Mouse (Mus musculus) neural tube, embryonic 14.5 days (tissue): ENCODE measurements at regions not wholly inside any gene's neighbourhood (a gene's known extent, or its start where the extent isn't known, plus 50 kb on each side); places are given as distances from the start of the nearest gene placed in this dataset.
"Not testable (repeated sequence)": the region's sequence is repeated elsewhere in the genome, so short reads cannot be mapped to it uniquely, and the experiment has no call there.

Experiments used
- ATAC-seq: fragments of 200-750 bp; cut with Nextera tagmentation; 2 replicates; pipeline ENCODE4 v1.8.0; 2017; ENCODE audit warnings: low read depth, mild to moderate bottlenecking, moderate TSS enrichment, moderate library complexity
- H3K27ac ChIP-seq: fragments of 300-500 bp; sonication (generic); 2 replicates; pipeline ENCODE4 v1.5.1; 2014; ENCODE audit warnings: low read depth, mild to moderate bottlenecking, control low read depth, low read length, moderate library complexity, mixed read lengths
- H3K27me3 ChIP-seq: fragments of 300-500 bp; sonication (generic); 2 replicates; pipeline ENCODE4 v1.6.1; 2014; ENCODE audit warnings: low read length; ENCODE audit not compliant: control insufficient read depth, insufficient read depth
- H3K36me3 ChIP-seq: fragments of 300-500 bp; sonication (generic); 2 replicates; pipeline ENCODE4 v1.6.1; 2014; ENCODE audit warnings: low read length, mixed read lengths; ENCODE audit not compliant: control insufficient read depth, insufficient read depth
- H3K4me1 ChIP-seq: fragments of 300-500 bp; sonication (generic); 2 replicates; pipeline ENCODE4 v1.6.1; 2014; ENCODE audit warnings: low read length; ENCODE audit not compliant: control insufficient read depth, insufficient read depth
- H3K4me2 ChIP-seq: fragments of 300-500 bp; sonication (generic); 2 replicates; pipeline ENCODE4 v1.6.1; 2014; ENCODE audit warnings: mild to moderate bottlenecking, low read depth, low read length, control low read depth
- H3K4me3 ChIP-seq: fragments of 300-500 bp; sonication (generic); 2 replicates; pipeline ENCODE4 v1.5.1; 2014; ENCODE audit warnings: low read depth, low read length, control low read depth, mixed read lengths
- H3K9ac ChIP-seq: fragments of 300-500 bp; sonication (generic); replicated peaks from 2 replicates; pipeline ENCODE4 v1.6.1; 2014; ENCODE audit warnings: low read depth, mild to moderate bottlenecking, control low read depth, low read length, mixed read lengths
- H3K9me3 ChIP-seq: fragments of 300-500 bp; sonication (generic); 2 replicates; pipeline ENCODE4 v1.6.1; 2016; ENCODE audit warnings: low read length; ENCODE audit not compliant: control insufficient read depth
- WGBS: fragments of 180-500 bp; shearing (Covaris S2); extraction: QIAGEN DNeasy Blood & Tissue Kit; methylation state at CpG from one replicate; pipeline ENCODE4 v1.1.7; 2014; 5-methylcytosine and 5-hydroxymethylcytosine counted together

DNA sequence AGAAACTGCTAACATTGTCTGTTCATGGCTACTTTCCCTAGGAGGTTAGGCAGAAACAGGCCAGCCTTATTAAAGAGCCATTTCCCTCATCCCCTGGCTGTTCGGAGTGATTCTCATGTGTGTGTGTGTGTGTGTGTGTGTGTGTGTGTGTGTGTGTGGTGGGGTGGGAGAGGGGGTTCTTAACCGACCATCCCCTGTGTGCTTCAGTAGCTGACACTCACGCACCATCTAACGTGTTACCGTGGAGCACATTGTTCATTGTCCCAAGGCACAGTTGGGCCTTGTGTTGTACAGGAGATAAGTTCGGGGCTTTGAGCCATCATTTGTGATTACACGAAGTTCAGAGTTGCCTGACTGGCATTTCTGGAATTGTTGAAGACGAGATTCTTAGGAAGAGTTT is 97.8 kb upstream of the Arl4c start:
- no peak for ATAC-seq
- Histone ChIP-seq H3K4me2 (no peak overlapping the region), H3K27me3 (no peaks in the 10 kb centered on the region), H3K36me3 (no peaks in the 10 kb centered on the region), H3K27ac (no peak overlapping the region), H3K9me3 (no peaks in the 10 kb centered on the region), H3K4me1 (no peaks in the 10 kb centered on the region; the same call in 1 of the 2 replicates), H3K9ac (no peak overlapping the region), H3K4me3 (no peak overlapping the region)
- WGBS = 24% methylated on average over 8 of the region's 8 CpGs

DNA sequence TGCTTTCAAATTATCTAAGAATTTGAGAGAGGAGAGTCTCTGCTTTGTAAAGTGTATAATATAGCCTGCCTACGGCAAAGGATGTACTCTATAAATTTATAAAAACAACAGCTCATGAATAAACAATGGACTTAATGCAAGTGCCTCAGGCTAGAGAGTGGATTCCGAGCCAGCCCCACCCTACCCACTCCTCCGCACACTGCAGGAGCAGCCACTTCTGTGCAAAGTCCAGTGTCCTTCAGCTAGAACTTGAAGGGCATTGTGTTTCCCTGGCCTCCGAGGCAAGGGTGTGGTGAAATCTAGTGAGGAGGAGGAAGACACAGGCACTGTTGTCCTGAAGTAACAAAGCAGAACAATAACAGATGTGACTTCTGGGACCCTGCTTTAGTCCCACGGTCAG is 98.4 kb upstream of the Arl4c start:
- Histone ChIP-seq H3K4me3 (no peak overlapping the region), H3K4me2 (no peak overlapping the region), H3K4me1 (no peaks in the 10 kb centered on the region; the same call in 1 of the 2 replicates), H3K36me3 (no peaks in the 10 kb centered on the region), H3K9me3 (no peaks in the 10 kb centered on the region), H3K27ac (no peak overlapping the region), H3K9ac (no peak overlapping the region), H3K27me3 (no peaks in the 10 kb centered on the region)
- ATAC-seq = no peak
- 24% methylated on average over 5 of the region's 5 CpGs for WGBS

DNA sequence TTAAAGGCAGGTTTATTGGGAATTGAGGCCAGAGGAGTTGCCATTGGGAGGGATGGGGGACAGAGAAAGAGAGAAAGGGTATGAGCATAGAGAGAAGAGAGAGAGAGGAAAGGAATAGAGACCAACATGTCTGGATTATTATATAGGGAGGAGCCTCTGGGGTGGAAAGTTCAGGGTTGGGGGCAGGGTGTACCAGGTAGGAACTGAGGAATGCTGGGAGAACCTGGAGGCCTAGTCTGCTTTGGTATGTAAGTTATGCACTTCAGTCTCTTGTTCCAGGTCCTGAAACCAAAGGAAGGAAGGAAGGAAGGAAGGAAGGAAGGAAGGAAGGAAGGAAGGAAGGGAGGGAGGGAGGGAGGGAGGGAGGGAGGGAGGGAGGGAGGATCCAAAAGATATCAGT is 99.1 kb upstream of the Arl4c start:
- H3K4me2 ChIP-seq, H3K4me1 ChIP-seq, H3K9me3 ChIP-seq, H3K27ac ChIP-seq, H3K27me3 ChIP-seq, H3K9ac ChIP-seq, H3K4me3 ChIP-seq, H3K36me3 ChIP-seq, ATAC-seq: not testable (repeated sequence)

DNA sequence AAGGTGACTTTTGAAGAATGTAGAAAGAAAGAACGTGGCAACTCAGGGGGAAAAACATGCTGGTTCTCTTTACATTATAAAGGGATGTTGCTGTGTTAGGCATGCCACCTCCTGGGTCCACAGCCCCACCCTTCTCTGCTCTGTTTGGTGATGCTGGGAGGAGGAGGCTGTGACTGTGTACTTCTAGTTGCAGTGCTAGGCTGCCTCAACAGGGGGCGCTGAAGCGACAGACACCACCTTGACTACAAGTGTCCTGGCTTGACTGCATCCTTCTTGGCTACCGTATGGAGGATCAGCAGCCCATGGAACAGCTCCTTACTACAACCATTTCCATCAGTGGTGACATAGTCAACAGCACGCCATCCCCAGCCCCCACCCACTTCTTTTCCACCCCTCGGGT is 104.9 kb upstream of the Arl4c start:
- Histone ChIP-seq H3K4me1 (0 out of 2 replicates have a peak, but pooled peaks cover 3% of the 10 kb centered on the region), H3K9me3 (no peaks in the 10 kb centered on the region), H3K4me3 (no peak overlapping the region), H3K9ac (no peak overlapping the region), H3K27ac (no peak overlapping the region), H3K4me2 (no peak overlapping the region), H3K27me3 (no peaks in the 10 kb centered on the region), H3K36me3 (no peaks in the 10 kb centered on the region)
- ATAC-seq = no peak
- WGBS = 65% methylated on average over 6 of the region's 6 CpGs

DNA sequence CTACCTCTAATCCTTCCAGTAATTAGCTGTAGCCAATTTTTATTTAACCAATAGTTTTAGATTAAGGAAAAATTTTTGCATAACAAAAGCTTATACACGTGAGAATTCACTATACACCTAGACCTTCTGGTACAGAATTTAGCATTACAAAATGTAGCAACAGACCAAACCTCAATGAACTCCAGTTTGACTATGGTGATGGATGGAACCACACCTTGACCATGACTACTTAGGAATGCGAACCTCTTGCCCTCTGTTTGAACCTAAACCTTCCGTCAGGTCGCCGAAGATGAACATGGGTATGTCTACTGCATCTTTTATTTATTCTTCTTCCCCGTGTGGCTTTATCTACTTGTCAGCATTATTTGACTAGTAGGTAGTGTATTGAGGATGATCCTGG is 105.9 kb upstream of the Arl4c start:
- Histone ChIP-seq H3K27me3 (no peaks in the 10 kb centered on the region), H3K4me3 (no peak overlapping the region), H3K9ac (no peak overlapping the region), H3K36me3 (no peaks in the 10 kb centered on the region), H3K4me2 (no peak overlapping the region), H3K27ac (no peak overlapping the region), H3K4me1 (0 out of 2 replicates have a peak, but pooled peaks cover 4% of the 10 kb centered on the region), H3K9me3 (no peaks in the 10 kb centered on the region)
- no peak for ATAC-seq
- 86% methylated on average over 6 of the region's 6 CpGs for WGBS

DNA sequence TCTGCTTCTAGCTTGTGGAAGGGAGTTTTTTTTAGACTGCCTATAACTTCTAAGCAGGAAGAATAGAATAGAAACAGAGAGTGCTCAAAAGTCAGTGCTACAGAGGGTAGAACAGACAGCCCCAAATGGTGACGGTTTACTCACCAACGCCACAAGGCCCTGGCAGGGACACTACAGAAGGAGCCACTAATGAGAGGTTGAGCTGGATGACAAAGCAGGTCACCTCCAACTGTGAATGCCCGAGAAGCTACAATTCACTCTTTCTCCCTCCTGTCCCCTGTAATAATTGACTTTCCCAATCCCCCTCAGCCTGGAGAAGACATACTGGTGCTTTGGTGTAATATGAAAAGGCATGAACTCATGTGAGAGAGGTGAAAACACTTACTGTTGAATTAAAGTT is 106.5 kb upstream of the Arl4c start:
- no peaks in the 10 kb centered on the region for H3K36me3 ChIP-seq
- no peak overlapping the region for H3K9ac ChIP-seq
- H3K9me3 ChIP-seq = no peaks in the 10 kb centered on the region
- WGBS = 27% methylated on average over 3 of the region's 3 CpGs
- H3K4me1 ChIP-seq = 0 out of 2 replicates have a peak, but pooled peaks cover 7% of the 10 kb centered on the region
- no peak overlapping the region for H3K4me2 ChIP-seq
- H3K4me3 ChIP-seq = no peak overlapping the region
- ATAC-seq = no peak
- no peak overlapping the region for H3K27ac ChIP-seq
- no peaks in the 10 kb centered on the region for H3K27me3 ChIP-seq

DNA sequence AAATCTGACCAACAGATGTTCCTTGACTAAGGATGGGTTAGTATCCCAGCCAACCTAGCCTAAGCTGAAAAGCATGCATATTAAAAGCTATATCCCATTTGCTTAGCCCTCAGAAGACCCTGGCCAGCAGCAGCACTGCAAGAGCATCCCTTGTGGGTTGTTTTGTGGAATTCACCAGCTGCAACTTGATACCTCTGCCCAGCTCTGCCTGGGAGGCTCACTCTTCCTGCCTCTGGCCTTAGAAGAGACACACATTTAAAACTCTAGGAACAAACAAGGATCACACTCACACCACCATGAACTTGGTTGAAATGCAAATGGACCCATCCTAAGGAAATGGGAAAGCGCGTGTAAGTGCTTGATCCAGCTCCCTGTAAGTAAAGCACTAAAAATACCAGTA is 107.7 kb upstream of the Arl4c start:
- Histone ChIP-seq H3K9ac (no peak overlapping the region), H3K36me3 (no peaks in the 10 kb centered on the region), H3K4me2 (no peak overlapping the region), H3K27ac (no peak overlapping the region), H3K4me1 (0 out of 2 replicates have a peak, but pooled peaks cover 7% of the 10 kb centered on the region), H3K4me3 (no peak overlapping the region), H3K27me3 (no peaks in the 10 kb centered on the region), H3K9me3 (no peaks in the 10 kb centered on the region)
- ATAC-seq = no peak
- WGBS = 15% methylated on average over 2 of the region's 2 CpGs

DNA sequence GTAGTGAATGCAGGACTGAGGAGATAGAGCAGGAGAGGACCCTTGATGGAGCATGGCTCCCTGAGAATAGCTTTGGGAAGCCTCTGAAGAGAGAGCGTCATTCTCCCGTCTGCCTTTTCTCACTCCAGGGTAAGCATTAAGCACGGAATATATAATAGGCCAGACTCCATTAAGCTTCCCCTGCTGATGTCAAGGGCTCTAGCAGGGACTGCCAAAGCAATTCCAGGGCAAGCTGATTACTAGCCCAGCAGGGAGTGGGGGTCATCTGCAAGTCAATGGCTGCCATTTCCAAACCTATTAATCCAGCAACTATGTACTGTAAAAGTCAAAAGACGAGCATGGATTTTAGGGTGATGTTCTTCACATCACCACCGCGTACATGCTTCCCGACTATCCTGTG is 111.2 kb upstream of the Arl4c start:
- no peaks in the 10 kb centered on the region for H3K9me3 ChIP-seq
- ATAC-seq = peak; percentile 79; the same call in 1 of the 2 replicates
- H3K4me3 ChIP-seq = no peak overlapping the region
- H3K27ac ChIP-seq = 0 out of 2 replicates have a peak overlapping the region, but pooled peaks have one; percentile 24
- WGBS = 21% methylated on average over 7 of the region's 7 CpGs
- H3K27me3 ChIP-seq = no peaks in the 10 kb centered on the region
- H3K9ac ChIP-seq = no peak overlapping the region
- no peaks in the 10 kb centered on the region for H3K36me3 ChIP-seq
- H3K4me2 ChIP-seq = no peak overlapping the region
- H3K4me1 ChIP-seq = 0 out of 2 replicates have a peak, but pooled peaks cover 7% of the 10 kb centered on the region

DNA sequence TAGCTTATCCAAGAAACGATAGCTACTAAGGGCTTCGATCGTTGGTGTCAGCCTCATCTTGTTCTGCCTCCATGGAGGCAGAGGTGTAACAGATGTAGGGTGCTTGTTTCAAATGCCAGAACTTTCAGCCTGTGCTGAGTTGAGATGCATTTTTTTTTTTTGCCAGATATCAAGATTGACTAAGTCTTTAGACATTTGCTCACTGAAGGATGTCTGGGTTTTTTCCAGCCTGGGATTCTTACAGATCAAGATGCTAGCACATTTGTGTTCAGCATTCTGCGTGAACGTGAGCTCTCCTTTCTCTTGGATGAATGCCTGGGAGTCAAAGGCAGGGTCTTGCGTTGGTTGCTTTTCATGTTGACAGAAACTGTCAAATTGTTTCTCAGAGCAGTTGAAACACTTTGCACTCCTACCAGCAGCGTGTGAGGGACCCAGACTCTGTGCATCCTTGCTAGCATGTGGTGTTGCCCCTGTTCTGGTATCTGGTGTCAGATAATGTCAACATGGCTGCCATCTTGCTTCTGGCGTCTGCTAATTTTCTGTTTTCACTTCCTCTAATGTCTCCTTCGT is 114.4 kb upstream of the Arl4c start:
- Histone ChIP-seq H3K36me3 (no peaks in the 10 kb centered on the region), H3K4me3 (no peak overlapping the region), H3K9me3 (no peaks in the 10 kb centered on the region), H3K27ac (no peak overlapping the region), H3K27me3 (no peaks in the 10 kb centered on the region), H3K9ac (no peak overlapping the region), H3K4me2 (no peak overlapping the region), H3K4me1 (0 out of 2 replicates have a peak, but pooled peaks cover 4% of the 10 kb centered on the region)
- ATAC-seq = no peak
- 93% methylated on average over 9 of the region's 9 CpGs for WGBS
